Mouse (Mus musculus) megakaryocyte progenitor cell, adult 5-6 weeks (primary cell): ENCODE data around the gene Ptbp3. TPM values are rescaled to one million over a fixed set of nuclear protein-coding genes. Genes with fewer than 3 reads are reported as not detected.
"Not testable (repeated sequence)": the region's sequence is repeated elsewhere in the genome, so short reads cannot be mapped to it uniquely, and the experiment has no call there.

ENCODE experiments used
- ATAC-seq: replicated peaks from 2 replicates; pipeline ENCODE4 v1.8.0; 2016; ENCODE audit warnings: mild to moderate bottlenecking, moderate TSS enrichment, inconsistent platforms; ENCODE audit not compliant: poor library complexity
- total RNA-seq, 2 experiments: library from RNA; stranded (forward) in 1 of 2; stranded (reverse) in 1 of 2; fragments of 157-497, 149-512 nt in 1 of 2; fragments of 200-1000 nt in 1 of 2; gene quantifications; 2 replicates each; pipeline versions ENCODE4 v1.2.3 to v1.2.4; 2015 to 2017

Gene Ptbp3
- total RNA-seq, 2 experiments from 2014 or later: 231 to 275 TPM

DNA sequence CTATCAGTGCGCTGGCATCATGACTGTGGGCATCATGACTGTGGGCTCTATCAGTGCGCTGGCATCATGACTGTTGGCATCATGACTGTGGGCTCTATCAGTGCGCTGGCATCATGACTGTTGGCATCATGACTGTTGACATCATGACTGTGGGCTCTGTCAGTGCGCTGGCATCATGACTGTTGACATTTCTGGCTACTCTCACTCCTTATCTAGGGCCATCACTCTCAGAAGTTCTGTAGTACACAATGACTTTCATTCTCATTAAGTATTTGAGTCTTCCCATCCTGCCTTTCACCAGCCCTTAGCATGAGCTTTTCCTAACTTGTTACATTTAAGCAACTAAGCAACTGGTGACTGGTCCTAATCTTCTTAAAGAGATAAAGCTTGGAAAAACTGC, 8.2 kb upstream of the Ptbp3 start:
- ATAC-seq: not testable (repeated sequence)

DNA sequence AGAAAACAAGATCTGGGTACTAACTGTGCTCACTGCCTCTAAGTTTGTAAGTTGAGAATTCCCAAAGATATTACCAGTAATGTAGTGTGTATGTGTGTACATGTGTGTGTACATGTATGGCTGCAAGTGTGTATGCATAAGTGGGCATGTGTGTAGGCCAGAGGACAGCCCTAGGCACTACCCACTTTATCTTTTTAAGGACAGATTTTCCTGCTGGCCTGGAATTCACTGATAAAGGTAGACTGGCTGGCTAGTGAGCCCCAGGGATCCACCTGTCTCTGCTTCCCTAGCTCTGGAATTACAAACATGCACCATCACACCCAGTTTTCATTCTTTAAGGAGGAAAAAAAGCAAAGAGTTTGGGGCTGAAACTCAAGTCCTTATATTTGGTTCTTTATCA, 6.0 kb upstream of the Ptbp3 start:
- ATAC-seq: peak; percentile 42; the same call in 1 of the 2 replicates

DNA sequence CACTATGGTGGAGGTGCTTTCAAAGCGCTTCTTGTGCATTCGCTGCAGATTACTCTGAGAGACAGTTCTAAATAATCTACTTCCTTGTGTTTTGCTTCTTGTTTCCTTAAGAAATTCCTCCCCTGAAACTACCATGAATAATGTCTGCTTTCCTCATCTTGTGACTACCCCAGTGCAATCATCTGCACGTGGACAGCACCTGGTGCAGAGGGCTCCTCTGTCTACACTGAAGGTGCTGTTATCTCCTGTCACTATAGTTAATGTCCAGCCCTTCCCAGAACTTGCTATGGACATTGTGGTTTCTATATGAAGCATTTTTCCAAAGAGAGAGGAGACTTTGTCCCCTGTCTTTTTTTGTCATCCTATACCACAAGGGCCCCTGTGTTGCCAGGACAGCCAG, 4.4 kb upstream of the Ptbp3 start:
- no peak for ATAC-seq

DNA sequence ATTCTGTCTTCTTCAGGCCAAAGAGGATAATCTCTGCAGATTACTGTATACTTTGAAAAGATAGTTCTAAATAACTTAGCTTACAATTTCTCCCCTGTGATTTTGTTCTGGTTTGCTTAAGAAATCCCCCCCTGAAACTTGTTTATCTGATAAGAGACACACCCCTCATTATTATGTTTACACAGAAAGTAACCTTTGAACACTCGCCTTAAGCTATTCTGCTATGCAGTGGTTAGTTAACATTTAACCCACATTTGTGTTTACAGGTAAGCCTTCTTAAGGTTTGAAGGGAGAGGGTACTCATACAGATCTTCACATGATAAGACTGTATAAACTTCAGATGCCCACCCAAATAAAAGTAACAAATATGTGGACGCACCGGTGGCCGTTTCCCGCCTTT, 3.7 kb upstream of the Ptbp3 start:
- no peak for ATAC-seq

DNA sequence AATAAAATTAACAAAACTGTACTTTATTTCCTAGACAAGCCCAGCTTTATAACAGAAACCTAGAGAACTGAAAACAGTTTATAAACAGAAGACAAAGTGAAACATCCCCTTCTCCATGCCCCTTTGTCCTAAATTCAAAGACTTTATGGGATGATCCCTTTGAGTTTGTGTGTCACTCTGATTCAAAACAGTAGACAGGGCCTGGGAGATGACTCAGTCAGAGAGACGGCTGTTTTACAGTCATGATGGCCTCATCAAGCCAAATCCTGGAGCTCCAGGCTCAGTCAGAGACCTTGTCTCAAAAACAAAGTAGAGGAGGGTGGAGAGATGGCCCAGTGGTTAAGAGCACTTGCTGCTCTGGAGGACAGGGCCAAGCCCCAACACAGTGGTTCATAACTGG, 2.7 kb upstream of the Ptbp3 start:
- ATAC-seq: no peak

DNA sequence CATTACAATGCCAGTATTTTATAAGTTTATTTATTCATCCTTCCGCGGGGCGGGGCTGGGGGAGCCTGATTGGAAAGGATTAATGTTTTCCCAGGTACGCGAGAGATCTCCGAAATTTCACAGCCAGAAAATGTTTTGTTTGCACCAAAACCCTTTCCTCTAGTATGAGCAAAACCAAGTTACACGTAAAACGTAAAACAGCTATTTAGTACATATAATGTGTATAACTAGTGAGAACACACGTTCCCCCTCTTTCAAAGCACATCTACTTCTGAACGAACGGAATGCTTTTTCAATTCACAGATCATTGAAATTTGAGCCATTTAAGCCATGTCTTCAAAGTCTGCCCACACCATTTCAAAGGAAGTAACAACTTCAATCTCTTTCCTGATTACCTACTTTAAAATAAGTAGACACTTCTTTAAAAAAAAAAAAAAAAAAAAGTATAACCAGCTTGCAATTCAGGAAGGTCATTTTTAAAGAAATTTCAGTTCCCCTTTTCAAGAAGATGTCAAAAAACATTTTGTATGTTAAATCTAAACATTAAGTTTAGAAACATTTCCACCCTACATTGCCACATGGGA, 905 bp upstream of the Ptbp3 start:
- ATAC-seq: no peak

DNA sequence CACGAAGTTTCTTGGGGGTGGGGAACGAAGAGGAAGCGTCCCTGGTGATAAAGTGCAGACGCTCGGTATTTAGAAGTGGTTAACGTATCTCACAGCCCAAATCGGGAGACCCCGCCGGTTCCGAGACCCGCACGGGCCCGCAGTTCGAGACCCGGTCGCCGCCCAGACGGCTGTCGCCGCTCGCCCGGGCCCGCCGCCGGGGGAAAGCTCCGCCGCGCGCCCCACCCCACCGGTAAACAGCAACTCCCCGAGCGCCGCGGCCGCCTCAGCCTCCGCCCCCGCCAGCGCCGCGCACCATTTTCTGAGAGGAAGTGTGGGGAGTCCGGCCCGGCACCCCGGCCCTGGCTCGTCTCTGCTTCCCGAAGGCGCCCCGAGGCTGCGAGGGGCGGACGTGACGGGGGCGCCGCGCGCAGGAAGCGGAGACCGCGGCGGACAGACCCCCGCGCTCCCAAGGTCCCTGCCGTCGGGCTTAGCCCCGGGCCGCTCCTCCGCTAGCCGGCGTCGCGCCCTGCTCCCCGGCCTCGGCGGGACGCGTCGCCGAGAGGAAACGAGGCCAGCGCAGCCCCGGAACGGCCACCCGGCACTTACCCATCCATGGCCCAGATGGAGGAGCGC, 497 bp downstream of the Ptbp3 start:
- ATAC-seq: peak; percentile 36

DNA sequence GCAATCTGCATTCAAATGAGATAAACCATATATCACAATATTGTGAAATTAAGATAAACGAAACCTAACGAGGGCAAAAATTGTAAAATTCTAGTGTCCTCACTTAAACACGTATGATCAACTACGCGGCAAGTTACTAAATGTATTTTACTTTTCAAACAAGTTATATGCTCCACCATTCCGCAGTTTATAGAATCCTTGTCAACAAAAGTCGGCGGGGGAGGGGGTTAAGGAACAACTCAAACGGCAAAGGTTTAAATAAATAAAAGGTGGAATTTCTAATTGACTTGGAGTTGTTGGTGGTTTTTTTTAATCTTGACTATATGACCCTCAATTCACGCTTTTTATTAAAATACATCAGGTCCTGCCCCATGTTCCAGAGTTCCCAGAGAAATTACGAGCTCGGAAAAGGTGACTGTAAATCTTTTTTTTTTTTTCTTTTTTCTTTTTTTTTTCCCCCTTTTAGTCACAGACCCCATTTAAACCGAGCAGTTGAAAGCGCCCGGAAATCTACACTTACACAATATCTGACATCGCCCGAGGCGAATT, 1.1 kb downstream of the Ptbp3 start:
- ATAC-seq: no peak

DNA sequence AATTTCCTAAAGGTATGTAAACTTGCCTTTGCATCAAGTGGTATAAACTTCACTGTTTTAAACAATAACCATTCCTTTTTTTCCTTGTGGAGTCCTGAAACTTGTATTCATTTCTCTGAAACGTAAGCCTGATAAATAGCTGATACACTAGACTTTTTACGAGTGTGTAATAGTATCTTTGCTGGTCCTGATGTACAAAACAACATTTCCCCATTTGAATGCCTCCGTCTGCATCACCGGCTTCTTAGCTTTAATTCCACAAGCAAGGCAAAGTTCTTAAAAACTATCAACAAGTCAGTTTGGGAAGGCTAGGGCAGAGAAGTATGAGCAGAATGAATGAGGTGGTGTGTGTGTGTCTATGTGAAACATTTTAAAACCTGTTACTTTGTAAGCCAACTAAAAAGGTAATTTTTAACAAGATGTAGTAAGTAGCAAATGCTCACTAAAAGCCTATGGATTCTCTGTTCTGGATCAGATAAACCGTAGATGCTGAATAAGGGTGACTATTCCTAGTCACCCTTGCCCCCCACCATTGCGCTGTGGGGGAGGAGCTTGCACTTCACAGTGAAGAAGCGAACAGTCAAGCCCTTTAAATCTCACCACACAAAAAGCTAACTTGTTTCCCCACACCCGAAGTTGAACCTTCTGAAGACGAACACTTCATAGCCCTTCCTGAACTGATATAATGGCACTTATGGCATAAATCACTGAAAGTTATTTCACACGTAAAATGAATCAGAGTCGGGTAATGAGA, 1.9 kb downstream of the Ptbp3 start:
- peak; percentile 25; the same call in 1 of the 2 replicates for ATAC-seq

DNA sequence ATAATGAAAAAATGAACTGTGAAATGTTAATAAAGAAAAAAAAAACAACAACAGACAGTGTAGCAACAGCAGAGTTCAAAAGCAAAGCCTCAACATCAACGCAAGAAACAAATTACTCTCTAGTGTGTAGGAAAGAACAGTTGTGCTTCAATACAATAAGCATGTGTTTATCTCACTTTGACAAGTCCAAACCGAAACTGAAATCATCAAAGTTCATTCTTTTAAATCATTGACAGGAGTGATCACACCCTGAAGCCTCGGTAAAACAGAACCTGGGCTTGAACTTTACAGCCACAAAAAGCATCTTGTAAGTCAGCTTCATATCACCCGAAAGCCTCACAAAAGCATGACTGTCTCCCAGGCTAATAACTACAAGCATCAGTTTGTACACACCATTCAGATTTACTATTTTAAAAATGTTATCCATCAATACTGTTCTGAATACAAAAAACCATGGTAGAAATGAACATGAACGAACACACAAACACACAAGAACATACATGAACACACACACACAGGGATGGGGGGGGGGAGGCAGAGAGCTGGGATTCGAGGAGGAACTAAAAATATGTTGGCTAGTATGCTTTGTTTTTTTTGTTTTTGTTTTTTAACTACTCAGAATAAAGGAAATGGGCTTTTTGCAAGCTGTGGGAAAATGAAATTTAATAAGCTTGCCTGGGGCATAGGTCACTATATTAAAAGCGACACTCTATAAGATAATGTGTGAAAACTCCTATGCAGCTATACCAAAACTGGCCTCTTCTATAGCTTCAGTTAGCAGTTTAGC, 2.7 kb downstream of the Ptbp3 start:
- ATAC-seq: 0 out of 2 replicates have a peak, but pooled peaks have one; percentile 12

DNA sequence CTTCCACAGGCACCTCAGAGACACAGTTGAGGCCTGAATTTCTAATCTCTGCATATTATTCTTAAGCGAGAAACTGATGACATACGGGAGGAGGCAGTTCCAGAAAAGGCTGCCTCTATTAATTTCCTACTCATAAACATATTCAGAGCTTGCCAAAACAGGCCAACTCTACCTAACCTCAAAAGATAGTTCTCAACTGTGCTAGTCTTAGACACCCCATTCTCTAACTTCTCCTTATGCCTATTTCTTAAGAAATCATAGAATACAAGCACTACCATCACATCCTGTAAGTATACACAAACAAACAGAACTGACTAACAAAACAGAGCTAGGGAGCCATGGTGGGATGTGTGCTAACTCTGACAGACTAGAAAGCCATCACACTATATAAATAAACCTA, 4.5 kb downstream of the Ptbp3 start:
- no peak for ATAC-seq

DNA sequence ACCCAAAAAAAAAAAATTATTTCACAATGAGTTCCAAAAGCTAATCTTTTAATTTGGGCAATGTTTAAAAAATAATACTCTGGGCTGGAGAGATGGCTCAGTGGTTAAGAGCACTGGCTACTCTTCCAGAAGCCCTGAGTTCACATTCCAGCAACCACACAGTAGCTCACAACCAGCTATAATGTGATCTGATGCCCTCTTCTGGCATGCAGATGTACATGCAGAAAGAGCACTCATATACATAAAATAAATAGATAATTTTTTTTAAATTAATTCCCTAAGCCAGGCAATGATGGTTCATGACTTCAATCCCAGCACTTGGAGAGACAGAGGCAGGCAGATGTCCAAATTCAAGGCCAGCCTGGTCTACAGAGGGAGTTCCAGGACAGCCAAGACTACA, 6.2 kb downstream of the Ptbp3 start:
- no peak for ATAC-seq

DNA sequence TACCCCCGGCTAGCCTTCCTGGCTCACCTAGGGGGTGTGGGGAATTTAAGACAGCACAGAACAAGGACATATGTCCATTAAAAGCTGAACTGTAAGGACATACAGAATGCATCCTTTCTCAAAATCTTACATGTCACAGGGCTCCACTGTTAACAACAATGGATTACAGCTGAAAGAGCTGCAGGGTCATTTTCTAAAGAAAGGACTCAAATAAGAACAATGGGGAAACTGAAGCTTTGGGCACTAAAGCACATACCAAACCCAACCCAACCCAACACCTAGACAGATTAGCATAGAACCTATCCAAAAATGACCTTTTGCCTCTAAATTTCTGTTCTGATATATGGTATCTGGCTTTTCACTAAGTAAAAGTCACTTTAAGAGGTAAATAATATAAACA, 12.9 kb downstream of the Ptbp3 start:
- ATAC-seq: no peak

DNA sequence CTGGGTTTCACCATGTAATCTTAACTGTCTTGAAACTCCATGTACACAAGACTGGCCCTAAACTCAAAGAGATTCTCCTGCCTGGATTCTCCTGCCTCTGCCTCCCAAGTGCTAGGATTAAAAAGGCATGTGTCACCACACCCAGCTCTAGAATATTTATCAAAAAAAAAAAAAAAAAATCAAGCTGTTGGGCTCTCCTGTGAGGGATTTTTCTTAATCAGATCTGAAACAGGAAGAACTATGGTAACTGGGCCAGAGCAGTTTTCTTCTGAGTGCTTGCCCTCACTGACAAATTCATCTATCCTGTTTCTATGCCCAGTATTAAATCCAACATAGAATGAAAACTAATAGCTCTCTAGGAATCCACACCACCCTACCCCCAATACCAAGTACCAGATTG, 13.5 kb downstream of the Ptbp3 start:
- no peak for ATAC-seq

DNA sequence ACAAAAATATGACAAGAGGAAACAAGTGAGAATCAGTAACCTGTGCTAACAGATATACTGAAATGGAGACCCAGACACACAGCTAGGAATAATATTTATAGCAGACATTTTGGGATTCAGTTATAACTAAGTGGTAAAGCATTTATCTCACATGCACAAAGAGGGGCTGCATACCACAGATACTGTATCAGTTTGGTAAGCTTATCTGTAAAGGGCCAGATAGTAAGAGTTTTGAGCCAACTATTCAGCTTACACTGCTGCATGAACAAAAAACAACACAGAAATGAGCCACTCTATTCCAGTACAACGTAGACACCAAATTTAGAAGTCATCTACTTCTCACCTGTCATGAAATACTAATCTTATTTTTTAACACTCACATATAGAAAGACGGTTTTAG, 15.9 kb downstream of the Ptbp3 start:
- ATAC-seq: peak; percentile 94

DNA sequence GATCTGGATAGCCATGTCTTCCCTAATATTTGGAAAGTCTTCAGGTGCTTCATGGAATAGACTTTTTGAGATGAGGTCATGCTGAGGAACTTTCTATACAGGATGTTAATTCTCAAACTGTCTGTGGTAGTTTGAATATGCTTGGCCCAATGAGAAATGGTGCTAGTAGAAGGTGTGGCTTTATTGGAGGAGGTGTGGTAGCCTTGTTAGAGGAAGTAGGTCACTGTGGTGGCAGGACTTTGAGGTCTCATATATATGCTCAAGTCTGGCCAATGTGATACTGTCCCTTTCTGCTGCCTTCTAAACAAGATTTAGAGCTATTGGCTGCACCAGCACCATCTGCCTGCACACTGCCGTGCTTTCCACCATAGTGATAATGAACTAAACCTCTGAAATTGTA, 18.0 kb downstream of the Ptbp3 start:
- peak; percentile 46 for ATAC-seq

DNA sequence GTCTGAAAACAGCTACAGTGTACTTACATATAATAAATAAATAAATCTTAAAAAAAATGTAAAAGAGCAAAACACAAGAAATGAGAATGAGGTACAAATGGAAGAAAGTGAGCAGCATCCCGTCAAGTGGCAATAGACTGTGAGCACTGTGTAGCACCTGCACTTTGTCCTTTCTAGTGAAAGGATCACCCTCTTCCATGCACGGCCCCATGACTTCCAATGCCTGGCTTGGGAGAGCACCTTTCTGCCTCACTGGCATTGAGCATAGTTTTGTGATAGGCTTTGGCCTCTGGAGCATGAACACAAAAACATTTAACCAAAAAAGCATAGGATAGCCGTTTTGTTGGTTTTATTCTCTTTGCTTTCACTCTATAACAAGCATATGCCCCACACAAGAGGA, 21.7 kb downstream of the Ptbp3 start:
- ATAC-seq: no peak

DNA sequence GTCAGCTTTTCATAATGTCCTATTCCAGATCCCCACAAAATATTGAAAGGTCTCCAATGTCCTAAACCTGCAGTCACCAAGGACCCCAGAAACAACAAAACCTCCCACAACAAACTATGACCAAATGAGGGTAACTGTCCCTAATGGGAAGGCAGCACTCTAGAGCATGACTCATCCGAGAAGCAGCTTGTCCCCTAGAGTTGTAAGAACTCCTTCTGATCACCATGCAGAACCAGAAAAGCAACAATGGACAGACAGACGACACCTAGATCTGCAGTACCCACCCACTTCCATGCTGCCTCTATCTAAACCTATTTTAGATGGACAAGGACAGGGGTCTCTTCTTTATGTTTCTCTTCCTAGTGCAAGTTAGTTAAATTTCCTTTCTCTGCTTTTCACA, 22.4 kb downstream of the Ptbp3 start:
- no peak for ATAC-seq

DNA sequence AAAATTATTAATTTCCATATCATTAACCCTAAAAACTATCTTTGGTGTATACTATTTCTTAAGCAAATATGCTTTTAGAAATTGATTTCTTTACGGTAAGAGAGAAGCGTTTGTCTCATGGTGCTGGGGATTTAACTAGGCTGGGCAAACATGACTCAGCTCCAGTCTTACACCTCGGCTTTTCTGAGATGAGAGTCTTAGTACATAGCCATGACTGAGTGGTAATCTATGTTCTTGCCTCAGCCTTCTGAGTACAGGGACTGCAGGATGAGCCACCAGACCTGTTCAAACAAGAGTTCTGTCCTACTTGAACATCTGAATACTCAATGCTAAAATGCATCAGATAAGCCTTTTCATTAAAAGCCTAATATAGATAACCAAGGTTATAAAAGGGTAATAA, 24.3 kb downstream of the Ptbp3 start:
- ATAC-seq: peak; percentile 63

DNA sequence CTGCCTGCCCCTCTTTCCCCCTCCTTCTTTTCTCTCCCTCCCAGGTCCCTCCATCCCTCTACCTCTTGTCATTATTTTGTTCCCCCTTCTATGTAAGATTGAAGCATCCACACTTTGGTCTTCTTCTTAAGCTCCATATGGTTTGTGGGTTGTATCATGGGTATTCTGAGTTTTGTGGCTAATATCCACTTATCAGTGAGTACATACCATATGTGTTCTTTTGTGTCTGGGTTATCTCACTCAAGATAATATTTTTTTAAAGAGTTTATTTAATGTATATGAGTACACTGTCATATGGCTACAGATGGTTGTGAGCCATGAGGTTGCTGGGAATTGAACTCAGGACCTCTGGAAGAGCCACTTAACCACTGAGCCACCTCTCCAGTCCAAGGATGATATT, 38.8 kb downstream of the Ptbp3 start:
- no peak for ATAC-seq

DNA sequence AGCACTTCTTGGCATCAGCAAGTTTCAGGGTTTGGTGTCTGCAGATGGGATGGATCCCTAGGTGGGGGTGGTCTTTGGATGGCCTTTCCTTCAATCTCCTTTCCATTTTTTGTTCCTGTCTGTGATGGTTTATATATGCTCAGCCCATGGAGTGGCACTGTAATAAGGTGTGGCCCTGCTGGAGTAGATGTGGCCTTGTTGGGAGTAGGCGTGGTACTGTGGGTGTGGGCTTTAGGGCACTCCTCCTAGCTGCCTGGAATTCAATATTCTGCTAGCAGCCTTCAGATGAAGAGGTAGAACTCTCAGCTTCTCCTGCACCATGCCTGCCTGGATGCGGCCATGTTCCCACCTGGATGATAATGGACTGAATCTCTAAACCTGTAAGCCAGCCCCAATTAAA, 39.6 kb downstream of the Ptbp3 start:
- peak; percentile 69 for ATAC-seq
